Mouse (Mus musculus) embryonic facial prominence, embryonic 12.5 days (tissue): ENCODE measurements at regions not wholly inside any gene's neighbourhood (a gene's known extent, or its start where the extent isn't known, plus 50 kb on each side); places are given as distances from the start of the nearest gene placed in this dataset.
A peak's percentile ranks its signal among the peaks of the same experiment; 100 is the strongest.

ENCODE experiments used
- ATAC-seq: fragments of 200-750 bp; cut with Nextera tagmentation; 2 replicates; pipeline ENCODE4 v1.8.0; 2017; ENCODE audit not compliant: insufficient number of reproducible peaks, insufficient read depth, low FRiP score, low TSS enrichment
- H3K27ac ChIP-seq: fragments of 300-500 bp; sonication (generic); 2 replicates; pipeline ENCODE4 v1.5.1; 2016; ENCODE audit warnings: mild to moderate bottlenecking
- H3K27me3 ChIP-seq: fragments of 300-500 bp; sonication (generic); 2 replicates; pipeline ENCODE4 v1.6.1; 2016; ENCODE audit warnings: mild to moderate bottlenecking, moderate library complexity
- H3K36me3 ChIP-seq: fragments of 300-500 bp; sonication (generic); 2 replicates; pipeline ENCODE4 v1.6.1; 2016; ENCODE audit warnings: mild to moderate bottlenecking
- H3K4me1 ChIP-seq: fragments of 300-500 bp; sonication (generic); 2 replicates; pipeline ENCODE4 v1.6.1; 2016
- H3K4me2 ChIP-seq: fragments of 300-500 bp; sonication (generic); replicated peaks from 2 replicates; pipeline ENCODE4 v1.6.1; 2016; ENCODE audit warnings: mild to moderate bottlenecking, moderate library complexity
- H3K4me3 ChIP-seq: fragments of 300-500 bp; sonication (generic); 2 replicates; pipeline ENCODE4 v1.5.1; 2016; ENCODE audit warnings: mild to moderate bottlenecking
- H3K9ac ChIP-seq: fragments of 300-500 bp; sonication (generic); 2 replicates; pipeline ENCODE4 v1.6.1; 2016; ENCODE audit warnings: mild to moderate bottlenecking, moderate library complexity
- H3K9me3 ChIP-seq: fragments of 300-500 bp; sonication (generic); 2 replicates; pipeline ENCODE4 v1.6.1; 2016; ENCODE audit warnings: mild to moderate bottlenecking, moderate library complexity
- WGBS: fragments of 180-500 bp; shearing (Covaris S2); methylation state at CpG from one replicate; pipeline ENCODE4 v1.1.7; 2016; 5-methylcytosine and 5-hydroxymethylcytosine counted together

DNA sequence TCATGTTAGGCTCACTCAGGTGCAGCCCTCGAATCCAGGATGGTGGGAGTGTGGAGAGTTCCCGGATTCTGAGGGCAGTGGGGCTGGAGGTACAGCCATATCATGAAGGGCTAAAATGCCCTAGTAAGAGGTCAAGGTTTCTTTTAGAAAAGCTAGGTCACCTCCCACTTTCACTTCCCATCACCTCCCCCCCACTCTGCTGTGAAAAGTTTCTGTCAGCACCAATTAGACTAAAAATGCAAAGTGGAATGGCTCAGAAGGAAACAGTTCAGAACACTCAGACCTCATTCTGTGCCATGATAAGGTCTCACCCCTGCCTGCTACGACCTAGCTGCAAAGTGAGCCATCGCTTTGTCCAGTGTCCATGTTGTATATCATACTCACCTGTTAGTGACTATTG is 448.7 kb upstream of the Hs6st1 start:
- no peak for ATAC-seq
- no peak overlapping the region for H3K4me3 ChIP-seq
- H3K27me3 ChIP-seq, result no peaks in the 10 kb centered on the region
- no peak overlapping the region for H3K9ac ChIP-seq
- no peaks in the 10 kb centered on the region for H3K9me3 ChIP-seq
- H3K4me1 ChIP-seq, result no peaks in the 10 kb centered on the region
- no peak overlapping the region for H3K27ac ChIP-seq
- 70% methylated on average over 4 of the region's 4 CpGs for WGBS
- H3K4me2 ChIP-seq, result no peak overlapping the region
- no peaks in the 10 kb centered on the region for H3K36me3 ChIP-seq

GRCm38 (mm10) chr1:35642595-35642994 is 425.6 kb upstream of the Hs6st1 start:
- no peak overlapping the region for H3K27ac ChIP-seq
- no peak overlapping the region for H3K4me3 ChIP-seq
- no peaks in the 10 kb centered on the region for H3K4me1 ChIP-seq
- no peak overlapping the region for H3K4me2 ChIP-seq
- H3K9ac ChIP-seq, result no peak overlapping the region
- ATAC-seq, result no peak
- H3K27me3 ChIP-seq, result no peaks in the 10 kb centered on the region
- 63% methylated on average over 7 of the region's 7 CpGs for WGBS
- no peaks in the 10 kb centered on the region for H3K36me3 ChIP-seq
- H3K9me3 ChIP-seq, result no peaks in the 10 kb centered on the region

DNA sequence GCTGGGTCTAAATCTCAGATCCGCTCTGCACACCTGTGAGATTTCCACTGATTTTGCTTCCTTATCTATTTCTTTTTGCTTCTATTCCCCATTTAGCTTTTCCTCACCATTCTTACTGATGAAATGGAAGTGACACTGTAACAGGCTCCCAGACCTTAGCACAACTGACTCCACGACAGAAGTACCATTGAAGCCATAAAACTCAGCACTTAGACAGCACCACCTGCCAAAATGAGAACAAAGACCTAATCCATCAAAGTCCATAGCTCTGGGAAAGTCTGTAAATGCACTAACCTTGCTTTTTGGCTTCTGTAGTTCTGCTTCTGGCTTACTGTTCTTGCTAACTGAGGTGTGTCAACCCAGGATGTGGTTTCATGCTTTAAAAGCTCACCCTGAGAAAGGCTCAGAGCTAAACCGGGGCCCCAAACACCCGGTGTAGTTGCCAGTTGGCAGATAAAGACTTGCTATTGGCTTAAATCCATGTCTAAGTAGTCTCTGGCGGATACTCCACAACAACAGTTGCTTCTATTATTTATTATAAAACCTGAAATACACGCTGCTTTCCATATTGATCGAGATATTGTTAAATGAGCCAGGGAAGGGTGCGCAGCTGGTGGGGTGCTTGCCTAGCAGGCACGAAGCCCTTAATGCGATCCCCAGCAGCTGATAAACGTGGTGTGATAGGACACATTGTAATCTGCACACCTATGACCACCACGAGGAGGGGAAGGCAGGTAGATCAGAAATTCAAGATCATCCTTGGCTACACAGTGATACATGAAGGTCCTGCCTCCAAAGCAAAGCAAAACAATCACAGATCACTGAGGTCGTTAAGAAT is 414.9 kb upstream of the Hs6st1 start:
- Histone ChIP-seq H3K36me3 (no peaks in the 10 kb centered on the region), H3K27ac (no peak overlapping the region), H3K27me3 (no peaks in the 10 kb centered on the region), H3K4me3 (no peak overlapping the region), H3K9ac (no peak overlapping the region), H3K4me1 (no peaks in the 10 kb centered on the region), H3K9me3 (no peaks in the 10 kb centered on the region), H3K4me2 (no peak overlapping the region)
- 81% methylated on average over 13 of the region's 13 CpGs for WGBS
- no peak for ATAC-seq

DNA sequence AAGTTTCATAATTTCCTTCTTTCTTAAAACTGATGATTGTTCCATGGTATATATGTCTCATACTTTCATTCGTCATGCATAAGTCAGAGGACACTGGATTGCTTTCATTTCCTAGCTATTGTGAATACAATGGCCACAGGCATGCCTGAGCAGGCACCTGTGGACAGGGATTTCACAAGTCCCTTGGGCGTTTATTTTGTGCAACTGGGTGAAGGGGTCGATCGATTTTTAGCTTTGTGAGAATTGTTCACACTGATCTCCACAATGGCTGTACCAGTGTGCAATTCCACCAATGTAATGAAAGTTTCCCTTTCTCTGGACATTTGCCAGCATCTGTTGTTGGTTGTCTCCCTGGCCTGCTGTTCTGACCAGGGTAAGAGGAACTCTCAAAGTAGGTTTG is 405.2 kb upstream of the Hs6st1 start:
- no peak for ATAC-seq
- no peak overlapping the region for H3K27ac ChIP-seq
- no peak overlapping the region for H3K9ac ChIP-seq
- H3K4me3 ChIP-seq, result no peak overlapping the region
- WGBS, result 87% methylated on average over 4 of the region's 4 CpGs
- no peaks in the 10 kb centered on the region for H3K27me3 ChIP-seq
- H3K4me1 ChIP-seq, result no peaks in the 10 kb centered on the region
- H3K4me2 ChIP-seq, result no peak overlapping the region
- H3K9me3 ChIP-seq, result no peaks in the 10 kb centered on the region
- H3K36me3 ChIP-seq, result no peaks in the 10 kb centered on the region

GRCm38 (mm10) chr1:35673524-35673923 is 394.7 kb upstream of the Hs6st1 start:
- Histone ChIP-seq H3K4me3 (no peak overlapping the region), H3K9ac (no peak overlapping the region), H3K27me3 (no peaks in the 10 kb centered on the region), H3K36me3 (no peaks in the 10 kb centered on the region), H3K4me1 (no peaks in the 10 kb centered on the region), H3K9me3 (no peaks in the 10 kb centered on the region), H3K4me2 (no peak overlapping the region), H3K27ac (no peak overlapping the region)
- WGBS, result 87% methylated on average over 4 of the region's 4 CpGs
- no peak for ATAC-seq

DNA sequence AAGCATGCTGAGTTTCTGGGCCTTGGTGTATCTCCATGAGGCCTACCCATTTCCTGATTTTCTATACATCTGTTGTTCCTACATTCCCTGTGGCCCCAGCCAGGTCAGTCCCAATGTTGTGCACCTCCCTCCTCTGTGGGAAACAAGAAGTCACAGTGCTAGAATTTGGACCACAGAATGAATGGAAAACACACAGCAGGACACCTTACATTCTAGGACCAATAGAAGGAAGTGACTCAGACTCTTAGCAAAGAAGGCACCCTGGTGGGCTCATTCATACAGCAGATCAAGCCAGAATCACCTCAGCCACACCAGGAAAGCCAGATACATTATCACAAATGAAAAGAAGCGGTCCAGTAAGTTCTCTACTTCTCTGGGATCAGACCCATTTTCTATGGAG is 394.2 kb upstream of the Hs6st1 start:
- Histone ChIP-seq H3K4me1 (no peaks in the 10 kb centered on the region), H3K27ac (no peak overlapping the region), H3K27me3 (no peaks in the 10 kb centered on the region), H3K9me3 (no peaks in the 10 kb centered on the region), H3K4me3 (no peak overlapping the region), H3K4me2 (no peak overlapping the region), H3K9ac (no peak overlapping the region), H3K36me3 (no peaks in the 10 kb centered on the region)
- no peak for ATAC-seq
- WGBS, result 90% methylated on average over 1 of the region's 1 CpGs

DNA sequence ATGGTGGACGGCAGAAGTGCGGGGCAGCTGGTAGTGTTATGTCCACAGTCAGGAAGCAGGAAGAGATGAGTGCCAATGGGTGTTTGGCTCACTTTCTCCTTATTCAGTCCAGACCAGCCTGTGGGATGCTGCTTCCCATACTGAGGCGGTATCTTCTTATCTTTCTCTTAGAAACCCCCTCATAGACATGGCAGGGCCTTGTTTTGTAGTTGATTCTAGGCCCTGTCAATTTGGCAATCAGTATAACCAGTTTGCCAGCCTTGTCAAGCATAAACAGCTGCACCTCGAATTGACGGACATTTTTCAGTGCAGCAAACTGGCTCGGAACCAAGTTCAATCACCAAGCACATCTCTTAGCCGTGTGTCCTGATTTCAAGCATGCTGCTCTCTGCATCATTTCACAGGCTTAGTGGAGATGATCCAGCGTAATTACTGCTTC is 385.7 kb upstream of the Hs6st1 start:
- no peak overlapping the region for H3K4me3 ChIP-seq
- no peak for ATAC-seq
- no peaks in the 10 kb centered on the region for H3K36me3 ChIP-seq
- 79% methylated on average over 8 of the region's 8 CpGs for WGBS
- H3K9me3 ChIP-seq, result no peaks in the 10 kb centered on the region
- no peak overlapping the region for H3K27ac ChIP-seq
- H3K9ac ChIP-seq, result no peak overlapping the region
- H3K27me3 ChIP-seq, result no peaks in the 10 kb centered on the region
- no peaks in the 10 kb centered on the region for H3K4me1 ChIP-seq
- no peak overlapping the region for H3K4me2 ChIP-seq

- Histone ChIP-seq H3K9me3 (no peaks in the 10 kb centered on the region), H3K27ac (peak overlapping the region; percentile 65; the same call in 1 of the 2 replicates), H3K36me3 (no peaks in the 10 kb centered on the region), H3K9ac (no peak overlapping the region), H3K4me1 (no peaks in the 10 kb centered on the region), H3K27me3 (no peaks in the 10 kb centered on the region), H3K4me3 (no peak overlapping the region), H3K4me2 (no peak overlapping the region)
- no peak; the same call in 1 of the 2 replicates for ATAC-seq
- WGBS, result 35% methylated on average over 6 of the region's 6 CpGs
These were observed 382.5 kb upstream of the Hs6st1 start for GRCm38 (mm10) chr1:35685651-35686050.

- no peak for ATAC-seq
- Histone ChIP-seq H3K4me2 (no peak overlapping the region), H3K36me3 (no peaks in the 10 kb centered on the region), H3K27ac (no peak overlapping the region), H3K9me3 (no peaks in the 10 kb centered on the region), H3K4me3 (no peak overlapping the region), H3K27me3 (no peaks in the 10 kb centered on the region), H3K9ac (no peak overlapping the region), H3K4me1 (0 out of 2 replicates have a peak, but pooled peaks cover 4% of the 10 kb centered on the region)
- WGBS, result 34% methylated on average over 3 of the region's 3 CpGs
These were observed 373.9 kb upstream of the Hs6st1 start for GRCm38 (mm10) chr1:35694349-35694748.

GRCm38 (mm10) chr1:35694775-35695591 is 373.2 kb upstream of the Hs6st1 start:
- no peak overlapping the region for H3K4me2 ChIP-seq
- 54% methylated on average over 15 of the region's 15 CpGs for WGBS

DNA sequence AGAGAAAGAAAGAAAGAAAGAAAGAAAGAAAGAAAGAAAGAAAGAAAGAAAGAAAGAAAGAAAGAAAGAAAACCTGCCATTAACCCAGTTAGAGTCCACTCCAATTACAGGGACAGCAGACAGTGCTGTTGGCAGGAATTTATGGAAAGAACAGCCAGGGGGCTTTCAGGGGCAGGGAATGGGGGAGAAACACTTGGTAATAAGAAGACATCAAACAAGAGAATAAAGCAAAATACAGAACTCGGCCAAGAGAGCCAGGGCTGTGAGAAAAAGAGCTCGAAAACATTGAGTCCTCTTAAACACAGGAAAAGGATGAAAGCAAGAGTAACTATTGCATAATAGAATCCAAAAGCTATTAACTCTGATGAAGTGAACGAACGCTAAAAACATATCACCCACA is 371.0 kb upstream of the Hs6st1 start:
- Histone ChIP-seq H3K4me2 (no peak overlapping the region), H3K27ac (no peak overlapping the region), H3K4me3 (no peak overlapping the region), H3K27me3 (no peaks in the 10 kb centered on the region), H3K36me3 (no peaks in the 10 kb centered on the region), H3K9ac (no peak overlapping the region), H3K9me3 (no peaks in the 10 kb centered on the region), H3K4me1 (0 out of 2 replicates have a peak, but pooled peaks cover 4% of the 10 kb centered on the region)
- 14% methylated on average over 4 of the region's 4 CpGs for WGBS
- ATAC-seq, result no peak

More at GRCm38 (mm10) chr1:35694775-35695591, 373.2 kb upstream of the Hs6st1 start:
- Histone ChIP-seq H3K4me1 (0 out of 2 replicates have a peak, but pooled peaks cover 4% of the 10 kb centered on the region), H3K4me3 (no peak overlapping the region), H3K27me3 (no peaks in the 10 kb centered on the region), H3K36me3 (no peaks in the 10 kb centered on the region), H3K27ac (no peak overlapping the region), H3K9ac (no peak overlapping the region), H3K9me3 (no peaks in the 10 kb centered on the region)
- ATAC-seq, result no peak
